Comparison of ENCODE assay signal across 22 mouse cellular contexts in genomic region chr14:79821352-79822010, GRCm38 (mm10). TPM values are rescaled to one million over a fixed set of nuclear protein-coding genes. Genes with fewer than 3 reads are reported as not detected.
DNase-seq lines count a peak whose midpoint lies in the region; ATAC-seq lines count a peak whose summit lies in the region.
"Had no signal": no experiment of that assay in that cellular context is flagged by ENCODE, and none has a peak within 500 bp of the region (broad histone marks: within the 10 kb centered on the region; RNA-seq: fewer than 3 reads in every experiment).

No protein-coding gene starts in this region.

- no peaks in the 10 kb centered on the region for H3K36me3 ChIP-seq in midbrain, embryonic 11.5 days (ENCODE audit: control insufficient read depth, insufficient read depth, low read length)
- H3K36me3 ChIP-seq in midbrain, embryonic 10.5 days, result no peaks in the 10 kb centered on the region
- H3K36me3 ChIP-seq in forebrain, embryonic 14.5 days (ENCODE audit: control insufficient read depth, insufficient read depth, low read length), result no peaks in the 10 kb centered on the region
- no peaks in the 10 kb centered on the region for H3K36me3 ChIP-seq in hindbrain, embryonic 15.5 days
- H3K36me3 ChIP-seq: neural tube, embryonic 13.5 days had no signal

- H3K4me3 ChIP-seq in midbrain, embryonic 11.5 days (ENCODE audit: low read depth, low read length), result no peak overlapping the region
- H3K4me3 ChIP-seq in midbrain, embryonic 10.5 days, result no peak overlapping the region
- H3K4me3 ChIP-seq in forebrain, embryonic 14.5 days (ENCODE audit: low read depth, low read length), result no peak overlapping the region
- no peak overlapping the region for H3K4me3 ChIP-seq in hindbrain, embryonic 15.5 days
- H3K4me3 ChIP-seq: myocyte; neural tube, embryonic 13.5 days had no signal

- no peaks in the 10 kb centered on the region for H3K9me3 ChIP-seq in midbrain, embryonic 11.5 days (ENCODE audit: control insufficient read depth, low read length)
- no peaks in the 10 kb centered on the region for H3K9me3 ChIP-seq in midbrain, embryonic 10.5 days (replicated peaks)
- H3K9me3 ChIP-seq in forebrain, embryonic 14.5 days (replicated peaks; ENCODE audit: control insufficient read depth, low read length), result no peaks in the 10 kb centered on the region
- no peaks in the 10 kb centered on the region for H3K9me3 ChIP-seq in hindbrain, embryonic 15.5 days
- H3K9me3 ChIP-seq: neural tube, embryonic 13.5 days had no signal

- no peak overlapping the region for H3K4me2 ChIP-seq in midbrain, embryonic 11.5 days
- no peak overlapping the region for H3K4me2 ChIP-seq in forebrain, embryonic 14.5 days (ENCODE audit: low read length)
- H3K4me2 ChIP-seq in hindbrain, embryonic 15.5 days, result no peak overlapping the region
- H3K4me2 ChIP-seq: neural tube, embryonic 13.5 days had no signal

- H3K27me3 ChIP-seq in midbrain, embryonic 11.5 days (ENCODE audit: control insufficient read depth, insufficient read depth, low read length), result no peaks in the 10 kb centered on the region
- H3K27me3 ChIP-seq in midbrain, embryonic 10.5 days (ENCODE audit: low read depth, poor library complexity, severe bottlenecking), result no peaks in the 10 kb centered on the region
- no peaks in the 10 kb centered on the region for H3K27me3 ChIP-seq in forebrain, embryonic 14.5 days (replicated peaks; ENCODE audit: control insufficient read depth, insufficient read depth, low read length)
- no peaks in the 10 kb centered on the region for H3K27me3 ChIP-seq in hindbrain, embryonic 15.5 days
- H3K27me3 ChIP-seq: neural tube, embryonic 13.5 days had no signal

- peaks cover 10% of the 10 kb centered on the region for H3K4me1 ChIP-seq in midbrain, embryonic 11.5 days (ENCODE audit: control insufficient read depth, insufficient read depth, low read length)
- H3K4me1 ChIP-seq in midbrain, embryonic 10.5 days, result peaks cover 32% of the 10 kb centered on the region
- peaks cover 22% of the 10 kb centered on the region for H3K4me1 ChIP-seq in forebrain, embryonic 14.5 days (ENCODE audit: control insufficient read depth, insufficient read depth, low read length)
- H3K4me1 ChIP-seq in hindbrain, embryonic 15.5 days (replicated peaks), result peaks cover 16% of the 10 kb centered on the region

- no peak overlapping the region for H3K9ac ChIP-seq in midbrain, embryonic 11.5 days (ENCODE audit: low read length)
- H3K9ac ChIP-seq in forebrain, embryonic 14.5 days (ENCODE audit: low read length), result no peak overlapping the region
- no peak overlapping the region for H3K9ac ChIP-seq in hindbrain, embryonic 15.5 days
- H3K9ac ChIP-seq: neural tube, embryonic 13.5 days had no signal

- no peak overlapping the region for H3K27ac ChIP-seq in midbrain, embryonic 11.5 days (ENCODE audit: low read depth, low read length)
- no peak overlapping the region for H3K27ac ChIP-seq in midbrain, embryonic 10.5 days (replicated peaks)
- peak overlapping the region; percentile 63 for H3K27ac ChIP-seq in forebrain, embryonic 14.5 days (ENCODE audit: low read depth, low read length)
- peak overlapping the region; percentile 14; the same call in 1 of the 2 replicates for H3K27ac ChIP-seq in hindbrain, embryonic 15.5 days (replicated peaks)
- H3K27ac ChIP-seq: neural tube, embryonic 13.5 days had no signal

- 73% methylated on average over 5 of the region's 5 CpGs for WGBS in midbrain, embryonic 11.5 days
- 74% methylated on average over 5 of the region's 5 CpGs for WGBS in midbrain, embryonic 10.5 days
- 16% methylated on average over 5 of the region's 5 CpGs for WGBS in forebrain, embryonic 14.5 days
- 71% methylated on average over 5 of the region's 5 CpGs for WGBS in hindbrain, embryonic 15.5 days

- DNase-seq in midbrain, embryonic 11.5 days (ENCODE audit: low spot score, missing footprints), result no peak
- no peak for DNase-seq in midbrain, embryonic 10.5 days (ENCODE audit: low spot score)
- DNase-seq in forebrain, embryonic 14.5 days (ENCODE audit: low spot score), result peak; percentile 77
- DNase-seq in thymus, postnatal 25 days, result no peak
- DNase-seq in frontal cortex, postnatal 36 days (ENCODE audit: low spot score in 2 of 2), result no peak
- no peak for DNase-seq in ovary, postnatal 14 days (ENCODE audit: low spot score)
- DNase-seq: adrenal gland, postnatal 10 days; cerebellum, adult 9-10 months; gastrocnemius, postnatal 36 days; kidney, adult 8-10 months; kidney, postnatal 36 days; layer of hippocampus, postnatal 36 days; lung, postnatal 4 days; right cerebral cortex, adult 18-20 months; thymus, postnatal 14 days had no signal

- peak; percentile 34; the same call in 1 of the 2 replicates for ATAC-seq in midbrain, embryonic 11.5 days (ENCODE audit: low FRiP score)
- peak; percentile 74 for ATAC-seq in forebrain, embryonic 14.5 days
- ATAC-seq in hindbrain, embryonic 15.5 days (ENCODE audit: low FRiP score, low read depth), result no peak
- ATAC-seq: activated CD4-positive, CD25-positive, alpha-beta regulatory T cell, adult 4 months had no signal

RNA-seq across cellular contexts. Expression of gene Pcdh8, which starts 50.4 kb away (rescaled TPM):
- 32.8 and 37.5 TPM in 2 replicates for polyA plus RNA-seq in midbrain, embryonic 11.5 days (2014; fragmentation: Nextera tagmentation; extraction: Ambion mirVana)
- polyA plus RNA-seq in midbrain, embryonic 10.5 days (2016; fragmentation: Nextera tagmentation; extraction: Ambion mirVana), result 56.0 and 57.5 TPM in 2 replicates
- 22.7 and 35.1 TPM in 2 replicates for polyA plus RNA-seq in forebrain, embryonic 14.5 days (2014; fragmentation: Nextera tagmentation; extraction: Ambion mirVana)
- polyA plus RNA-seq in hindbrain, embryonic 15.5 days (2015; fragmentation: Nextera tagmentation; extraction: Ambion mirVana), result 54.6 and 58.9 TPM in 2 replicates
- polyA plus RNA-seq: activated CD4-positive, CD25-positive, alpha-beta regulatory T cell, adult 4 months; liver, adult 2 months; liver, embryonic 16.5 days; lung, embryonic 16.5 days had no signal

Comparison
In these comparisons a context has a peak if more than half of its experiments do, and no peak if none do; other contexts are left out.
1. H3K27ac ChIP-seq: peak in forebrain, embryonic 14.5 days (single experiment) and hindbrain, embryonic 15.5 days (single experiment); none in midbrain, embryonic 11.5 days (single experiment) and midbrain, embryonic 10.5 days (single experiment).